Mouse (Mus musculus): ENCODE data around the gene Arl5a.

Arl5a gene

GRCm38 (mm10) chr2:52424747-52425522 lies at the start of gene Arl5a:
Arl5a (minus strand) TSS chr2:52424901.
- peak; percentile 76 to 91 for DNase-seq (ENCODE audit: low read depth in 1 of 2, low spot score in 2 of 2)

- DNase-seq (ENCODE audit: low read depth in 1 of 2, low spot score in 2 of 2) = no peak
Observed at GRCm38 (mm10) chr2:52471545-52472291, 47.0 kb upstream of the Arl5a start.

- DNase-seq (ENCODE audit: low read depth in 1 of 2, low spot score in 2 of 2) = no peak
Observed at GRCm38 (mm10) chr2:52470044-52470560, 45.4 kb upstream of the Arl5a start.

- no peak for DNase-seq (ENCODE audit: low read depth in 1 of 2, low spot score in 2 of 2)
Observed at GRCm38 (mm10) chr2:52467629-52468028, 42.9 kb upstream of the Arl5a start.

DNA sequence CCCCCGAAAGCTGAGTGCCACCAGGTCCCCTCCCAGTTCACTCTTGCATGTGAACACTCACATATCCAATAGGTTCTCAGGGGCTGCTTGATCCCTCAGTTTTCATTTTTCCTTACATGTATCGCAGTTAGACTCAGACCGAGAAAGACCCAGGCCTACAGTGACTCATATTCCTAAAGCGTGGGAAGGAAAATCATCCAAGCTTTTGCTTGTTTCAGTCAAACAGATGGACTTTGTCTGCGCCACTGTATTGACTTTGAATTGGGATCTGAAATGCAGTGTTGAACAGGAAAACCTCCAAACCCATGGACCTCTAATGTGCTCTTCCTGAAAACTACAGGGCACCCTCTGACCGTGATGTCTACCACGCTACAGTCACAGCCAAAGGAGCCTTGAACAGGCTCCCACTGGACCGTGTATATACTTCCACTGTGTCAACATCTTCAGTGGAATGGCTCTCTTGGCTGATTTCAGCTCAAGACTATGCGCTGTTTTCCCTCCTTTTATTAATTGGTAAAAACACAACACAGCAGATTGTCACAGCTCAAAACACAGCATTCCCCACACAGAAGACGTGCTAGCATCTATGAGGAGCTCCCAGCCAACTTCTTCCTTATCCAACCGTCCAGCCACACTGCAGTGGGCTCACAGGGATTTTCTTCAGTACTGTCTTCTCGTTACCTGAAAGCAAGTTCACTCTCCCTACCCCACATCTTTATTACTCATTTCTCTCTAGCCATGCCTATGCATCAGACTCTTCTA lies 36.7 kb upstream of the Arl5a start:
- DNase-seq (ENCODE audit: low read depth in 1 of 2, low spot score in 2 of 2) = no peak

- DNase-seq (ENCODE audit: low read depth in 1 of 2, low spot score in 2 of 2) = no peak
Observed at GRCm38 (mm10) chr2:52455606-52456479, 31.1 kb upstream of the Arl5a start.

DNA sequence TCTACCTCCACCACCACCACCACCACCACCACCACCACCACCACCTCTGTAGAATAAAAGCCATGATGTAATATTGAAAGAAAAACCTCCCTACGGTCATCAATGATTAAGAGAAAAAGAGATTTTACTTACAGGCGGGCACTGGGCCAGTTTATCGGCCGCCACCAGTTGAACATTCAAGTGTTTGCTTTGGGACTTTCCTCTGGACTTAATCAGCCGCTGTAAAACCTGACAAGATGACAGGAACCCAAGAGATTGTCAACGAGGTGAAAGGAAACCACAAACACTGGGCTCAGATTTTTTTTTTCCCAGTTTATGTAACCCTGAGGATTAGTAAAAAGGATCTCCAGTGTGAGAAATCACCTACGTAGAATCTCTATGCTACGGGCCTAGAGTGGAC lies 25.1 kb upstream of the Arl5a start:
- DNase-seq (ENCODE audit: low read depth in 1 of 2, low spot score in 2 of 2) = no peak

DNA sequence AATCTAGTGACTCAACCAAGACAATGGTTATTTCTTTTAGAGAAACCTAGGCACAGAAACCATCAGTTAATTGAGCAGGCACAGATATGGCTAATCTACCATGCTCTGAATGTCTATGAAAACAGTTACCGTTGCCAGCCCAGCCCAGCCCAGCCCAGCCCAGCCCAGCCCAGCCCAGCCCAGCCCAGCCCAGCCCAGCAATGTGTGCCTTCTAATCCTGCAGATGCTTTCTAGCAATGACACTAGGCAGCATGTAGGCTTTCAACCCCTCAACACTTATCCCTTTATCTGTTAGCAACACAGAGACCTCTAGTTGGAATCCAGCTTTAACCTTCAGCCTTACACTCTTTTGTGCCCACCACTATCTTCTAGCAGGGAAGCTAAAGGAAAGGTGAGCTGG lies 24.2 kb upstream of the Arl5a start:
- DNase-seq (ENCODE audit: low read depth in 1 of 2, low spot score in 2 of 2) = no peak

DNA sequence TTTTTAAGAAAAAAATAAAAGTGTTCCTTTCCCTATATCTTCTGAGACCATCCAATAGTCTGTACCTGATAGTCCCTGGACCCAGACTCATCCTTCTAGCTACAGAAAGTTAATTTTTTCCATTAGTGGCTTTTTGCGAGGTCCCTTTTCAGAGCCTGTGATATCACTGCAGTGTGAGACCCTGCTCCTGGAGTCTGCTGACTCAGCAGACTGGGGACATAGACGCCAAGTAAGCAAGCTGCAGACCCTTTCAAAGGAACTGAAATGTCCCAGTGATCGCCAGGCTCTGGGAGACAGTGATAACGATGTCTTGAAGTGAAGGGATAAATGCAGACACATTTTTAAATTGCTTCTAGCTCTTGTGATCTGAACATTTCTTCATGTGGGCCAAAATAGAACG lies 21.9 kb upstream of the Arl5a start:
- no peak for DNase-seq (ENCODE audit: low read depth in 1 of 2, low spot score in 2 of 2)

DNA sequence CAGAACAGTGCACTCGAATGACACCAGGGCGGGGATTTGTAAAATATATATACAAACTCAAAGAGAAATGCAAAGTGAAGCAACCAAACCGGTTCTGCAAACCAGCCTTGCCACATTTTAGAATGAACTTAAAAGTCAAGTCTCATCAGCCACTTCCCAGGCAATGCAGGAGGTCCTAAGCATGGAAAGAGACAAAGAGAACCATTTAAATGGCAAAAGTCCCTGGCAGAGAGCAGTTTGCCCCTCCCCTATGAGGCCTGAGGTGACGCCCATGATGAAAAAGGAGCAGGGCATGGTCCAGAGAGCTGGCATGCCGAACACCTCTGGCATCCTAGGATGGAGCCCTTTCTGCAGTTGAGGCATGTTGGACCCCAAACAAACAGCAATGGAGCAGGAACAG lies 17.4 kb upstream of the Arl5a start:
- DNase-seq (ENCODE audit: low read depth in 1 of 2, low spot score in 2 of 2) = no peak

GRCm38 (mm10) chr2:52440420-52441015 lies 15.8 kb upstream of the Arl5a start:
- DNase-seq (ENCODE audit: low read depth in 1 of 2, low spot score in 2 of 2) = no peak

DNA sequence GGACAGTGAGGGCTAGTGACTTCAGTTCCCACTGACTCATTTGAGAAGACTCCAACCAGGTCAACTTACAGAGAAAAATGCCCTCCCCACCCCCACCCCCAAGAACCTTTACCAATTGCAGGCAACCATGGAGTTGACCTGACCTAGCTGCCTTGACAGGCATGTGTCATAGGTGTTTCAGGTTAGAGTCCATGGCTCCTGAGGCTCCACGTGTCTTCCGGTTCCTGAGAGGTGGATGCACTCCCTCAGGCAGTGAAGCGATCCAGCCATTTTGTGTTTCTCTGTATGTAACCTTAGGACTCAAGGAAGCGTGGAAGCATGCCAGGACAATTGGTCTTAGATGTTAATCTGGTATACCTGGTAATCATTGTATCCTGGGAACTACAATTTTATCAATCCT lies 13.7 kb upstream of the Arl5a start:
- DNase-seq (ENCODE audit: low read depth in 1 of 2, low spot score in 2 of 2) = no peak

- no peak for DNase-seq (ENCODE audit: low read depth in 1 of 2, low spot score in 2 of 2)
Observed at GRCm38 (mm10) chr2:52438013-52438412, 13.3 kb upstream of the Arl5a start.

- DNase-seq (ENCODE audit: low read depth in 1 of 2, low spot score in 2 of 2) = no peak
Observed at GRCm38 (mm10) chr2:52435919-52436632, 11.4 kb upstream of the Arl5a start.

DNA sequence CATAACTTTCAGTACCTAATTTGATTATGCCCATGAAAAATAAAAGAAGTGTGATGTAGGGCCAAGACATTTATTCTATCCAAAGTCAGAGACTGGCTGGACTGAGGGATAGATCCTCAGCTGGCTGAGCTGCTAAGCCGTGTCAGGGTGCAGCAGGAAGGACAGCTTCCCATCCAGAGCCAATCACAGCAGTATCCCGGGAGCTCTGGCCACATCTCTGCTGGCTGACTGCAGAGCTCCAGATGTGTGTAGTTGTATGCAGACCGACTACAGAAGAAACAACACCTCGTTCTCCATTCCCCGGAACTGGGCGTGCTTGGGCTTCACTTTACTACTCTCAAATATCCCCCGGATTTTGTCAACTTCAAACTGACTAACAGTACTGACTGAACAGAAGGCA lies 8.7 kb upstream of the Arl5a start:
- DNase-seq (ENCODE audit: low read depth in 1 of 2, low spot score in 2 of 2) = no peak

DNA sequence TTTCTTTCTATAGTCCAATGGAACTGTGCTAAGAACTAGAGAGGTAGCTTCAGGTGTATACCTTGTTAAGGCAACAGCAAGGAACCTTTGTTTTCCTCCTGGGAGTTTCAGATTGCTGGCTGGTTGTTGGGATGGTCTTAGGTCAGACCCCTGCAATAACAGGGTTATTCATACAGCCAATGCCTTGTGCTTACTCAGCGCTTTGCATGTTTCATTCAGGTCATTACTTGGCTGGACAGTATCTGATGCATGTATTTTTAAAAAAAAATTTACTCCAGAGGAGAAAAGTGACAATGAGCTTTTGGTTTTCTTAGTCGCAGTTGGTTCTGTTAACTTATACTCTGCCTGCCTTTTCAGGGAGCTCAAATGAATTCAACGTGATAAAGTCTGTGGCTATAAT lies 2.7 kb upstream of the Arl5a start:
- no peak for DNase-seq (ENCODE audit: low read depth in 1 of 2, low spot score in 2 of 2)

DNA sequence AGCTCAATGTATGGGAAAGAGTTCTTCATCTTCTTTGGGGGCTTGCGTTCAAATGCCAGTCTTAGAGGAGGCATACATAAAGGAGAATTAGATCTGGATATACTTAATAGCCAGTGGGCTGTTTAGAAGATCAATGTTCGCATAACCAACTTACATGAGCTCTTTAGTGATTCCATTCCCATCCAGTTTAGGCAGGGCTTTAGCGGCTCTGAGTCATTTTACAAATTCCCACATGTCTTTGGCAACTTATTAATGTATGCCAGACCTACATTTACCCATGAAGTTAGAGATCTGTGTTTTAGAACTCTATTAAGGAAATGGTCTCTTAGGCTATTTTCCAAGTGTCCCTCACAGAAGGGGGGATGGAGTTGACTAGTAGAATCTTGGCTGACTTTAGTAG lies 1.3 kb upstream of the Arl5a start:
- DNase-seq (ENCODE audit: low read depth in 1 of 2, low spot score in 2 of 2) = no peak

DNA sequence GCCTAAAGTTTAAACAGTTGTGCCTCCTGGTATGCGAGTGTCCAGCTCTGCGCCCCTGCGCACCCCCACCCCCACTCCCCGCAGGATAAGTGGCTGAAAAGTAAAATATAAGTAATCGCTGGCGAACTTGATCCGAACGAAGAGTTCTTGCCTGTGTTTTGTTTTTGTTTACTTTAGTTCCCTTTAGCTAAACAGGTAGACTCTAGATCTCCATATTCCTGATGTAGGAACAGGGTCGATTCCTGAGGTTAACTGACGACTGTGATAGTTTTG lies 758 bp upstream of the Arl5a start:
- DNase-seq (ENCODE audit: low read depth in 1 of 2, low spot score in 2 of 2) = no peak

DNA sequence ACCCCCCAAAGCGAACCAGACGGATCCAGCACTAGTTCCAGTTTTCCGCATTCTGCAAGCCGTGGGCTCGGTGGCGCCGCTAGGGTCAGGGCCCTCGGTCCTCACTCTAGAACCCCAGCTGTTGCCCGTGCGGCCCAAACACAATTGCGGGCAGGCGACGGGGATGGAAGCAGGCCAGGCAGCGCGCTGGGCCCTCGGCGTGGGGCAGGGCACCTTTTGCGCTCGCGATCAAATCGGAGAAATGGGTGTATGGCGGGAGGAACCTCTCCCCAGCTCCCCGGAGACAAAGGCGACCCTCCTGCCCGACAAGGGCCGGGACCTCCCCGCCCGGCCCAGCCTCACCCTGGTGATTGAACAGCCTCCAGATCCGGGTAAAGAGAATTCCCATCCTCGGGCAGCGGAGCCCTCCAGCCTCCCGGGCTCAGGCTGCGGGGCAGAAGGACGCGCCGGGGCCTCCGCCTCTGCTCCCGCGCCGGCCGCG lies 413 bp downstream of the Arl5a start:
- DNase-seq (ENCODE audit: low read depth in 1 of 2, low spot score in 2 of 2) = no peak

Data from monocyte, adult 2 months (primary cell).